Mouse (Mus musculus) urinary bladder, postnatal 14 days (tissue): ENCODE measurements at regions not wholly inside any gene's neighbourhood (a gene's known extent, or its start where the extent isn't known, plus 50 kb on each side); places are given as distances from the start of the nearest gene placed in this dataset.

Source experiments
- DNase-seq: peaks from one replicate; pipeline ENCODE4 v3.0.0; 2021; ENCODE audit warnings: low spot score

GRCm38 (mm10) chr13:42358588-42358987 is 57.3 kb downstream of the Edn1 start:
- no peak for DNase-seq

GRCm38 (mm10) chr13:42367655-42368554 is 66.6 kb downstream of the Edn1 start:
- DNase-seq, result no peak

GRCm38 (mm10) chr13:42369826-42370225 is 68.5 kb downstream of the Edn1 start:
- no peak for DNase-seq

GRCm38 (mm10) chr13:42372201-42372600 is 70.9 kb downstream of the Edn1 start:
- no peak for DNase-seq

- no peak for DNase-seq
These were observed 72.9 kb downstream of the Edn1 start for GRCm38 (mm10) chr13:42374181-42374596.

GRCm38 (mm10) chr13:42379675-42380074 is 78.4 kb downstream of the Edn1 start:
- no peak for DNase-seq

- no peak for DNase-seq
These were observed 81.8 kb downstream of the Edn1 start for GRCm38 (mm10) chr13:42383099-42383498.

GRCm38 (mm10) chr13:42390389-42390788 is 89.1 kb downstream of the Edn1 start:
- DNase-seq, result no peak

GRCm38 (mm10) chr13:42391330-42392005 is 90.2 kb downstream of the Edn1 start:
- DNase-seq, result no peak

GRCm38 (mm10) chr13:42392701-42393100 is 91.4 kb downstream of the Edn1 start:
- no peak for DNase-seq

GRCm38 (mm10) chr13:42394572-42394971 is 93.3 kb downstream of the Edn1 start:
- DNase-seq, result no peak

GRCm38 (mm10) chr13:42401513-42401912 is 100.2 kb downstream of the Edn1 start:
- DNase-seq, result no peak

- peak; percentile 40 for DNase-seq
These were observed 102.2 kb downstream of the Edn1 start for GRCm38 (mm10) chr13:42403231-42404020.

GRCm38 (mm10) chr13:42412652-42413282 is 111.5 kb downstream of the Edn1 start:
- DNase-seq, result no peak

GRCm38 (mm10) chr13:42446921-42447320 is 145.6 kb downstream of the Edn1 start:
- DNase-seq, result no peak

GRCm38 (mm10) chr13:42453665-42454064 is 152.4 kb downstream of the Edn1 start:
- no peak for DNase-seq

- DNase-seq, result no peak
These were observed 158.6 kb downstream of the Edn1 start for GRCm38 (mm10) chr13:42459892-42460291.

- DNase-seq, result no peak
These were observed 177.5 kb downstream of the Edn1 start for GRCm38 (mm10) chr13:42478825-42479224.

- no peak for DNase-seq
These were observed 189.3 kb upstream of the Phactr1 start for GRCm38 (mm10) chr13:42490956-42491680.

GRCm38 (mm10) chr13:42494371-42494770 is 186.1 kb upstream of the Phactr1 start:
- DNase-seq, result no peak

- peak; percentile 5 for DNase-seq
These were observed 182.1 kb upstream of the Phactr1 start for GRCm38 (mm10) chr13:42498351-42498750.
